Mouse (Mus musculus): Measurements from ENCODE around the gene Cacna1e. TPM values are rescaled to one million over a fixed set of nuclear protein-coding genes. Genes with fewer than 3 reads are reported as not detected.

The Cacna1e gene
- polyA plus RNA-seq, 1 experiment from 2014 or later: 0.49 TPM

DNA sequence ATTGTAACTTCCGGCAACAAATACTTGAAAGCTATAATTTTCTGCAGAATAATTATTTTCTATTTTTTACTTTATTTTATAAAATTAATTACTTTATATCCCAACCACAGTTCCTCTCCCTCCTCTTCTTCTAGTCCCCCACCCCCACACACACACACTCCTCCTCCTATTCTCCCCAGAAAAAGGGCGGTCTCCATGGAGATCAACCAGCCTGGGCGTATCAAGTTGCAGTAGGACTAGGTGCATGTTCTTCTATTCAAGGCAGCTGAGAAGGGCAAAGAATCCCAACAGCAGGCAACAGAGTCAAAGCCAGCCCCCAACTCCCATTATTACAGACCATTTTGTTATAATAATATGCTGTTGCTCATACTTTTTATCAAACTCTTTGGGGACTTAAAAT lies 113.8 kb downstream of the Cacna1e start:
- WGBS: 46% methylated on average over 3 of the region's 3 CpGs

DNA sequence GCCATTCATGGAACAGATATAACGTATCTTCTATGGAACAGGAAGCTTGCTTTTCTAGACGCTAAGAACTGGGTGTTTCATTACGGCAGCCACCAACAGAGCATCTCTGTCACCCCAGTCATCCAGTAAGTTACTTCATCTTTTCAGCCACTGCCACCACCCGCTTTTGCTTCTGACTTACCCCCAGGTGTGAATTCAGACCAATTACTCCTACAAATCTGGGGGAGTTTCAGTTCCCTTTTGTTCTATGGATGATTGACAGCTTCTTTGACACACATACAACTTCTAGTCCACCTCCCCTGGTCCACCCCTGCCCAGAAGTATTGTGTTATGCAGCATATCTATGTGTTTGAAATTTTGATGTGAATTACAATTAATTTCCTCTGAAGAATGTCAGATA lies 121.2 kb downstream of the Cacna1e start:
- 82% methylated on average over 4 of the region's 4 CpGs for WGBS
- H3K9ac ChIP-seq (ENCODE audit: low read length): no peak overlapping the region
- no peak for ATAC-seq (ENCODE audit: insufficient number of reproducible peaks, low FRiP score, low TSS enrichment, low read depth)

More for the DNA sequence above, 113.8 kb downstream of the Cacna1e start:
- Histone ChIP-seq H3K4me1 (ENCODE audit: control insufficient read depth, insufficient read depth, low read length) (0 out of 2 replicates have a peak, but pooled peaks cover 7% of the 10 kb centered on the region), H3K9me3 (ENCODE audit: control insufficient read depth, low read length) (no peaks in the 10 kb centered on the region), H3K4me3 (ENCODE audit: low read depth, low read length) (no peak overlapping the region), H3K4me2 (ENCODE audit: low read depth, severe bottlenecking) (no peak overlapping the region), H3K36me3 (ENCODE audit: control insufficient read depth, insufficient read depth, low read length) (no peaks in the 10 kb centered on the region), H3K27ac (replicated peaks; ENCODE audit: low read depth, low read length) (no peak overlapping the region), H3K9ac (ENCODE audit: low read length) (no peak overlapping the region), H3K27me3 (ENCODE audit: control insufficient read depth, insufficient read depth, low read length) (no peaks in the 10 kb centered on the region)
- no peak for ATAC-seq (ENCODE audit: insufficient number of reproducible peaks, low FRiP score, low TSS enrichment, low read depth)
- peak; percentile 27 for DNase-seq (ENCODE audit: low spot score)

DNA sequence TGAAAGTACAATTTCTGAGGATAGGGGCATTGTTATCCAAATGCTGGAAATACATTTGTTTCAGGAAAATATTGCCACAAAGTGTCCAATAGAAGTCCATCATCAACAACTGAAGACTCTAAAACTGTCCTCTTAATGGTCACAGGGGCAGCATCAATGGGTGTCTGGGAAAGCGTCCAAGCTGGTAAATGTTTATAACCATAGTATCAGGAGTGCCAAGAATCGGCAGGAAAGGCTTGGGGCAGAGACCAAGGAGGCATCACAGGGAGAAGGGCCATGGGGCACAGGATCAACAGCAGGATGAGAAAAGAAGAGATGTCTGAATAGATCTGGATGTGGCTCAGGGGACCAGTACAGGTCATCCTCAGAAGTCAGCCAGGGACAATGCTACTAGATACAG lies 132.2 kb downstream of the Cacna1e start:
- 80% methylated on average over 2 of the region's 2 CpGs for WGBS

More for the DNA sequence above, 121.2 kb downstream of the Cacna1e start:
- H3K4me2 ChIP-seq (ENCODE audit: low read depth, severe bottlenecking): no peak overlapping the region
- 0 out of 2 replicates have a peak, but pooled peaks cover 3% of the 10 kb centered on the region for H3K4me1 ChIP-seq (ENCODE audit: control insufficient read depth, insufficient read depth, low read length)
- H3K4me3 ChIP-seq (ENCODE audit: low read depth, low read length): no peak overlapping the region
- no peaks in the 10 kb centered on the region for H3K9me3 ChIP-seq (ENCODE audit: control insufficient read depth, low read length)
- no peak overlapping the region for H3K27ac ChIP-seq (replicated peaks; ENCODE audit: low read depth, low read length)
- H3K27me3 ChIP-seq (ENCODE audit: control insufficient read depth, insufficient read depth, low read length): no peaks in the 10 kb centered on the region
- H3K36me3 ChIP-seq (ENCODE audit: control insufficient read depth, insufficient read depth, low read length): no peaks in the 10 kb centered on the region
- DNase-seq (ENCODE audit: low spot score): no peak

DNA sequence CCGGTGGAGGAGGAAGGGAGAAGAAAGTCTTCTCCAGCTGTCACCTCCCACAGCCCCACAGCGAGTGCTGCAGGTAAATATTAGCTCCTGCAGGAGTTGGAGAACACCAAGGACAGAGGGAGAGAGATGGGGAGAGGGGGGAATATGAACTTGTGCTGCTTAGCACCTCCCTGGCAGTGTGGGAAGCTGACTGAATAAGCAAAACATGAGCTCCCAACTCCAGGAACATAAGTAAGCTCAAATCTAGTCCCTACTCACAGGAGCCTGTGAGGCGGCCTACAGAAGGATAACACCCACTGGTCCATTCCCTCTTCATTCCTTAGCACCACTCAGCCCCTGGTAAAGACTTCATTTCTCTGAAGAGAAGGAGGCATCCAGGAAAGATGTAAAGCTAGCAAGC lies 135.8 kb downstream of the Cacna1e start:
- H3K9ac ChIP-seq (ENCODE audit: low read length): no peak overlapping the region
- H3K36me3 ChIP-seq (ENCODE audit: control insufficient read depth, insufficient read depth, low read length): no peaks in the 10 kb centered on the region
- no peaks in the 10 kb centered on the region for H3K27me3 ChIP-seq (ENCODE audit: control insufficient read depth, insufficient read depth, low read length)
- H3K4me3 ChIP-seq (ENCODE audit: low read depth, low read length): no peak overlapping the region
- H3K4me1 ChIP-seq (ENCODE audit: control insufficient read depth, insufficient read depth, low read length): no peaks in the 10 kb centered on the region
- no peak for ATAC-seq (ENCODE audit: insufficient number of reproducible peaks, low FRiP score, low TSS enrichment, low read depth)
- no peak overlapping the region for H3K4me2 ChIP-seq (ENCODE audit: low read depth, severe bottlenecking)
- DNase-seq (ENCODE audit: low spot score): no peak
- H3K9me3 ChIP-seq (ENCODE audit: control insufficient read depth, low read length): no peaks in the 10 kb centered on the region
- WGBS: 83% methylated on average over 3 of the region's 3 CpGs
- no peak overlapping the region for H3K27ac ChIP-seq (replicated peaks; ENCODE audit: low read depth, low read length)

More for the DNA sequence above, 132.2 kb downstream of the Cacna1e start:
- Histone ChIP-seq H3K36me3 (ENCODE audit: control insufficient read depth, insufficient read depth, low read length) (no peaks in the 10 kb centered on the region), H3K9ac (ENCODE audit: low read length) (no peak overlapping the region), H3K27ac (replicated peaks; ENCODE audit: low read depth, low read length) (no peak overlapping the region), H3K4me2 (ENCODE audit: low read depth, severe bottlenecking) (no peak overlapping the region), H3K4me1 (ENCODE audit: control insufficient read depth, insufficient read depth, low read length) (no peaks in the 10 kb centered on the region), H3K27me3 (ENCODE audit: control insufficient read depth, insufficient read depth, low read length) (no peaks in the 10 kb centered on the region), H3K9me3 (ENCODE audit: control insufficient read depth, low read length) (no peaks in the 10 kb centered on the region), H3K4me3 (ENCODE audit: low read depth, low read length) (no peak overlapping the region)
- DNase-seq (ENCODE audit: low spot score) (no peak), ATAC-seq (ENCODE audit: insufficient number of reproducible peaks, low FRiP score, low TSS enrichment, low read depth) (no peak)

DNA sequence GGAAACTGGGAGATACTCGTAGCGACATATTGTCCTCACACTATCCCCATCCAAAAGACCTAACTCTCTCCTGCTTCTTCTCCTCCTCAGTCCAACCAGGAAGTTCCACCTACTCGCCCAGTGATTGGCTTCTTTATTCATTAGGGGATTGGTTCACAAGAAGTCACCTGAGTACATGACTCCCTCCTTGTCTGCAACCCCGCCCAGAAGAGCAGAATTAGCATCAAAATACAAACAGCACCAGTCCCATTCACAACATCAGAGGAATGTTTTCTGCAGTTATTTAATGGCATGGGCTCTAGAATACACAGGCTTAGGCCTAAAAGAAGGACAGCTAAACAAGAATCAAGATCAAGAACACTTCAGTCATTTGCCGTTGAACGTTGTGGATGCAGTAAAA lies 139.1 kb downstream of the Cacna1e start:
- ATAC-seq (ENCODE audit: insufficient number of reproducible peaks, low FRiP score, low TSS enrichment, low read depth): no peak
- WGBS: 86% methylated on average over 6 of the region's 6 CpGs

DNA sequence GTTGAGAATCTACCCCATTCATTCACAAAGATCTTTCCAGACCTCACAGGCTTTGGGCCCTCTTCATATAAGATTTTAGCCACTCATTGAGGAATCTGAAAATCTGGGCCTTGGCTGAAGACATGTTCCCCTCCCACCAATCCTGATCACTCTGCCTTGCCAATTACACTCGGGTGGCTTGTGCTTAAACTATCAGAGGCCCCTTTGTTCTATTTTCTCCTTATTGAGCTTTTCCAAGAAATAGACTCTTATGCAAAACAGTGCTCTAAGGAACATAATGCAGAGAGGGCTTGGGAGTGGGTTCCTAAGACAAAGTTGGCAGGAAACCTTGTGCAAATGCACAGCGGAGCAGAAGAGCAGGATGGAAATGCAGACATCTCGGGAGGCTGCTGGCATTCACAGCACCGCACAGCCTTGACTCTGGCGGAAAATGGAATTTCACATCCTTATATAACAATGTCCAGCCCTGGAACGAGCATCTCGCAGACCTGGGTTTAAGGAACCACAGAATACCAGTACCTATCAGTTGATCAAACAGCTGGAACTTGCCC lies 153.8 kb downstream of the Cacna1e start:
- Histone ChIP-seq H3K9ac (ENCODE audit: low read length) (no peak overlapping the region), H3K27me3 (ENCODE audit: control insufficient read depth, insufficient read depth, low read length) (peaks cover 33% of the 10 kb centered on the region), H3K4me1 (ENCODE audit: control insufficient read depth, insufficient read depth, low read length) (no peaks in the 10 kb centered on the region), H3K36me3 (ENCODE audit: control insufficient read depth, insufficient read depth, low read length) (no peaks in the 10 kb centered on the region), H3K4me3 (ENCODE audit: low read depth, low read length) (no peak overlapping the region), H3K27ac (replicated peaks; ENCODE audit: low read depth, low read length) (no peak overlapping the region), H3K4me2 (ENCODE audit: low read depth, severe bottlenecking) (no peak overlapping the region), H3K9me3 (ENCODE audit: control insufficient read depth, low read length) (no peaks in the 10 kb centered on the region)
- DNase-seq (ENCODE audit: low spot score): no peak
- 79% methylated on average over 7 of the region's 7 CpGs for WGBS
- no peak for ATAC-seq (ENCODE audit: insufficient number of reproducible peaks, low FRiP score, low TSS enrichment, low read depth)

More for the DNA sequence above, 139.1 kb downstream of the Cacna1e start:
- H3K27ac ChIP-seq (replicated peaks; ENCODE audit: low read depth, low read length): no peak overlapping the region
- H3K36me3 ChIP-seq (ENCODE audit: control insufficient read depth, insufficient read depth, low read length): no peaks in the 10 kb centered on the region
- no peak overlapping the region for H3K4me3 ChIP-seq (ENCODE audit: low read depth, low read length)
- no peak overlapping the region for H3K4me2 ChIP-seq (ENCODE audit: low read depth, severe bottlenecking)
- no peak overlapping the region for H3K9ac ChIP-seq (ENCODE audit: low read length)
- no peaks in the 10 kb centered on the region for H3K4me1 ChIP-seq (ENCODE audit: control insufficient read depth, insufficient read depth, low read length)
- no peak for DNase-seq (ENCODE audit: low spot score)
- no peaks in the 10 kb centered on the region for H3K27me3 ChIP-seq (ENCODE audit: control insufficient read depth, insufficient read depth, low read length)
- no peaks in the 10 kb centered on the region for H3K9me3 ChIP-seq (ENCODE audit: control insufficient read depth, low read length)

DNA sequence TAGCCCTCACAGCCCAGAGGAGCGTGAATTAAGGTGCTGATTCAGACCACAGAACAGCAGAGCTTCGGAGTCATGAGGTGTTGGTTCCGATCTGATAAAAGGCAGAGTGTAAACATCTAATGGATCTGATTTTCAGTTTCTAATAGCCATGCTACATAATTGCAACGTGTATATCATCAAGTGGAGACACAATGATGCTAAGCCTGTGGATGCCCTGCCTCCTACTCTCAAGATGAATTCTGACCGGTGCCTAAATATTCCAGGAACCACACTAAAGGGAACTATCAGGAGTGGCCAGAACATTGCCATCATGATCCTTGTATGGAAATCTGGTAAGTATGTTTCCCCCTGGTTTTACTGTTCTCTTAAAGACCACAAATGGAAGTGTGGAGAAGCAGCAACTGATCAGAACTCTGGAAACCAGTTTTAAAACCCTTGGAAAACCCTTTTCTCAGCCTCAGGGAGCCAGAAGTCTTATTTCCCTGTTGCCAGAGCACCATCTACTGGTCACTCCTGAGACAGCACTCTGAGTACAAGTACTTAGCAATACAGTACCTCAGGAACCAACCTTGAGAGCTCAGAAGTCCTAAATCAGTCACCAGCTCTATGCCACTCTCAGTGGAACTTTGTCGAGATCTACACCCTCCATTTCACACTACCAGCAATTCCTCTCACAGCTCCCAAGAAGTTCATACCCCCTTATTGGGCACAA lies 154.9 kb downstream of the Cacna1e start:
- H3K4me3 ChIP-seq (ENCODE audit: low read depth, low read length): no peak overlapping the region
- ATAC-seq (ENCODE audit: insufficient number of reproducible peaks, low FRiP score, low TSS enrichment, low read depth): no peak
- no peaks in the 10 kb centered on the region for H3K9me3 ChIP-seq (ENCODE audit: control insufficient read depth, low read length)
- H3K27ac ChIP-seq (replicated peaks; ENCODE audit: low read depth, low read length): no peak overlapping the region
- H3K9ac ChIP-seq (ENCODE audit: low read length): no peak overlapping the region
- no peaks in the 10 kb centered on the region for H3K36me3 ChIP-seq (ENCODE audit: control insufficient read depth, insufficient read depth, low read length)
- H3K27me3 ChIP-seq (ENCODE audit: control insufficient read depth, insufficient read depth, low read length): peaks cover 42% of the 10 kb centered on the region
- no peaks in the 10 kb centered on the region for H3K4me1 ChIP-seq (ENCODE audit: control insufficient read depth, insufficient read depth, low read length)
- no peak overlapping the region for H3K4me2 ChIP-seq (ENCODE audit: low read depth, severe bottlenecking)
- DNase-seq (ENCODE audit: low spot score): peak; percentile 85
- 59% methylated on average over 6 of the region's 6 CpGs for WGBS

DNA sequence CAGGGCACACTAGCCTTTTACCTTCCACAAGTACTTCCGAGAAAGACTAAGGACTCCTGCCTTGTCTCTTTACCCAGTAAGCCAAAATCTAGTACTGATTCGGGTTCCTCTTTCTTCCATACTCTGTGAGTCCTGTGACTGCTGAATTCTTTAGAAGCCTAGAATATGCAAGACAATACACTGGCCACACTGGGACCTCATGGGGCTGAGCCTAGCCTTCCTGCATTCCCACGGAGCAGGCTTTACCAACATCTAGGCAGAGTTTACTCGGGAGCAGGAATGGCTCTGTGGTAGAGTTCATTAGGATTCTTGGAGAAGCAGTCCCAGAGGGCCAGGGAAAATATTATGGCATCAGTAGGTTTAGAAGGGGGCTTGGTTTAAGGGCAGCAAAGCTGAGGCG lies 155.6 kb downstream of the Cacna1e start:
- 47% methylated on average over 5 of the region's 5 CpGs for WGBS
- Histone ChIP-seq H3K4me3 (ENCODE audit: low read depth, low read length) (no peak overlapping the region), H3K9ac (ENCODE audit: low read length) (no peak overlapping the region), H3K9me3 (ENCODE audit: control insufficient read depth, low read length) (no peaks in the 10 kb centered on the region), H3K4me2 (ENCODE audit: low read depth, severe bottlenecking) (no peak overlapping the region), H3K4me1 (ENCODE audit: control insufficient read depth, insufficient read depth, low read length) (no peaks in the 10 kb centered on the region), H3K27ac (replicated peaks; ENCODE audit: low read depth, low read length) (no peak overlapping the region), H3K27me3 (ENCODE audit: control insufficient read depth, insufficient read depth, low read length) (peaks cover 46% of the 10 kb centered on the region), H3K36me3 (ENCODE audit: control insufficient read depth, insufficient read depth, low read length) (no peaks in the 10 kb centered on the region)
- DNase-seq (ENCODE audit: low spot score): no peak
- no peak for ATAC-seq (ENCODE audit: insufficient number of reproducible peaks, low FRiP score, low TSS enrichment, low read depth)
